Mouse (Mus musculus): ENCODE measurements around the gene Hoxa5. TPM values are rescaled to one million over a fixed set of nuclear protein-coding genes. Genes with fewer than 3 reads are reported as not detected.

Hoxa5 gene
- polyA plus RNA-seq, 1 experiment: 0.06 TPM

DNA sequence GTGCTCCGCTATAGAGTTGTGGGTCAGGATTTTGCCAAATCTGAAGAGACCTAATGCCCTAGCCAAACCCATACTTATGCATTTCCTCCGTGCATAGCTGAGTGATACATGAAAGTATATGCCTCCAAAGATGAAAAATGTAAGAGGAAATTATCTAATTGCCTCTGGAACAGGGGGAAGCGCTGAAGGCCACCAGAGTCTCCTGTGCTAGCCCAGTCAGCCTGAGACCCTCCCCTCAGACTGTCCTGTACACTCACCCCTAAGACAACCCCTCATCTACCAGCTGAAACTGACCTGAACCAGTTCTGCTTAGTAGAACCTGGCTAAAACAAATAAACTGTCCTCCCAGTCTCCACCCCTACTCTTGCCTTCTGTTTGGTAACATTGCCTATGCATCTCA, 23.7 kb downstream of the Hoxa5 start:
- H3K4me1 ChIP-seq (ENCODE audit: control insufficient read depth, insufficient read depth, low read length): peaks cover 7% of the 10 kb centered on the region
- H3K36me3 ChIP-seq (ENCODE audit: control insufficient read depth, insufficient read depth, low read length): no peaks in the 10 kb centered on the region
- H3K4me3 ChIP-seq (ENCODE audit: control insufficient read depth, low read depth, low read length): no peak overlapping the region
- H3K27me3 ChIP-seq (ENCODE audit: control insufficient read depth, insufficient read depth, low read length): peaks cover 12% of the 10 kb centered on the region
- H3K27ac ChIP-seq (ENCODE audit: control insufficient read depth, insufficient read depth, low read depth, low read length): no peak overlapping the region
- TF ChIP-seq POLR2A (IDR thresholded peaks at IDR 0.05; ENCODE audit: control insufficient read depth, low read depth, low read length) (no peak), CTCF (IDR thresholded peaks at IDR 0.05; ENCODE audit: control insufficient read depth, insufficient read depth, insufficient replicate concordance, low read depth, low read length) (no peak)

DNA sequence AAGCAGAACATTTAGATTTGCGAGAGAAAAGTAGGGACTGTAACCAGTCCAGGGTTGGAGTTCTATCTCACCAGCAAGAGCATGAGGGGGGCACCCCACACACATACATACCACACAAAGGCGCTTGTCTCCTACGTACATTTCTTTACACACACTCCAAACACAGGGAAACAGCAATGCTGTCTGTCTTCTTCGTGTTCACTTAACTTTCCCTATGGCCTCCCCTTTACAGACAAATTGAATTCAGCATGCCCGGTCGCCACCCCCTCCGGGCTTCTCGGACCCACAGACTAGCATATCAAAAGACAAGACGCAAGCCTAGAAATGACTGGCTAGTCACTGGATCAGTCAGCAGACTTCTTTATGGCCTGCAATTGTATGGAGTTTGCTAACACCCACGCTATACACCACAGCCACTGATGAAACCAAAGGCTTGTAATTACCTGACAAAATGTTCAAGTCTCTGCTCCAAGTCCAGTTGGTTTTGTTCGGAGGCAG, 24.1 kb downstream of the Hoxa5 start:
- Histone ChIP-seq H3K36me3 (ENCODE audit: control insufficient read depth, insufficient read depth, low read length) (no peaks in the 10 kb centered on the region), H3K4me3 (ENCODE audit: control insufficient read depth, low read depth, low read length) (no peak overlapping the region), H3K4me1 (ENCODE audit: control insufficient read depth, insufficient read depth, low read length) (peaks cover 7% of the 10 kb centered on the region), H3K27ac (ENCODE audit: control insufficient read depth, insufficient read depth, low read depth, low read length) (no peak overlapping the region), H3K27me3 (ENCODE audit: control insufficient read depth, insufficient read depth, low read length) (peaks cover 14% of the 10 kb centered on the region)
- no peak for TF ChIP-seq POLR2A (IDR thresholded peaks at IDR 0.05; ENCODE audit: control insufficient read depth, low read depth, low read length)
- TF ChIP-seq CTCF (IDR thresholded peaks at IDR 0.05; ENCODE audit: control insufficient read depth, insufficient read depth, insufficient replicate concordance, low read depth, low read length): no peak

DNA sequence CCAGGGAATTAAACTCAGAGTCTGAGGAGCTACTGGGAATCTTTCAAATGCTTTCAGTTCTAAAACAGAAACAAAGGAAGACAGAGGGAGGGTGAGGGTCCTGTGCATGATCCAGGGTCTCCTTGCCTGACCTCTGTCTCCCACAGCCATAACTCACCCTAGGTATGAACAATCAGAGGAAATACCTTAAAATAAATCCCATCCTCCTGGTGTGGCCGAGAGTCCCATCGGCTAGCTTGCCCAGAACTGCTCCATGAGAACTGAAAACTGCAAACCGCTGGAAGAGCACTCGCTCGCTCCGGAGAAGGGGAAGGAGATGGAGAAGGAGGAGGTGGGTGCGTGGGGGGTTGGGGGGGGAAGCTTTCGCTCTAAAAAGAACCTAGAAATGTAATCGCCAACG, 24.7 kb downstream of the Hoxa5 start:
- H3K4me1 ChIP-seq (ENCODE audit: control insufficient read depth, insufficient read depth, low read length): peaks cover 9% of the 10 kb centered on the region
- H3K27me3 ChIP-seq (ENCODE audit: control insufficient read depth, insufficient read depth, low read length): peaks cover 20% of the 10 kb centered on the region
- H3K27ac ChIP-seq (ENCODE audit: control insufficient read depth, insufficient read depth, low read depth, low read length): no peak overlapping the region
- TF ChIP-seq CTCF (IDR thresholded peaks at IDR 0.05; ENCODE audit: control insufficient read depth, insufficient read depth, insufficient replicate concordance, low read depth, low read length) (no peak), POLR2A (IDR thresholded peaks at IDR 0.05; ENCODE audit: control insufficient read depth, low read depth, low read length) (no peak)
- H3K36me3 ChIP-seq (ENCODE audit: control insufficient read depth, insufficient read depth, low read length): no peaks in the 10 kb centered on the region
- no peak overlapping the region for H3K4me3 ChIP-seq (ENCODE audit: control insufficient read depth, low read depth, low read length)

DNA sequence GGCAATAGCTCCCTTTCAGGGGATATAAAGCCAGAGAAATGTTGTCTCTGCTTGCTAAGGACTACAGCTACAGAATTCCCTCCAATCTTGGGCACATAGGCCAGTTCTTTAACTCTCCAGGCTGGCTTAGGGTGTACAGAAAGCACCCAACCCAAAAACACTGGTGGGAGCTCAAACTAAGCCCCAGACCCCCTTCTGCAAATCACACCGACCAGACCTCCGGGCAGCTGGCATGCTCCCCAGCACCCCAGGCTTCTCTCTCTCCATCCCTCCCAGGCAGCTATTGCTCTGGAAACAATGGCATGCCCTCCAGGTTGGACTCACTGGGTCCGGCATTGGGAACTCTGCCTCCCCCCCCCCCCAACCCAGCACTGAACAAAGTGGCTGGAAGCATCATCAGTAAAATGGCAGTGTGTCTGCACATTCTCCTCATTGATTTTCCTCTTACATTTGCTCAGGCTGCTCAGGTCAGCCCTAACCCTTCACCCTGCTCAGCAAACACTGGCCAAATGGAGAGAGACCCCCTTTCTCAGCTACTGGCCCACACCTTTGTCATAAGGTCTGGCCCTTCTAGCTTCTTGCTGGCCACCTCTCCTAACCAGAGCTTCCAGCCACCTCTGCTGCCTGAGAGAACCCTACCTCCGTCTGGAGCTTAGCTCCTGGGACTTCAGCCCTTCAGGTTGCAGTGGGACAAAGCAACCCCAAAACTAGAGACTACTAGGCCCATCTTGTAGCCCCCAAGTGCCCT, 25.3 kb downstream of the Hoxa5 start:
- no peak overlapping the region for H3K4me3 ChIP-seq (ENCODE audit: control insufficient read depth, low read depth, low read length)
- H3K36me3 ChIP-seq (ENCODE audit: control insufficient read depth, insufficient read depth, low read length): no peaks in the 10 kb centered on the region
- H3K27ac ChIP-seq (ENCODE audit: control insufficient read depth, insufficient read depth, low read depth, low read length): no peak overlapping the region
- H3K27me3 ChIP-seq (ENCODE audit: control insufficient read depth, insufficient read depth, low read length): peaks cover 20% of the 10 kb centered on the region
- H3K4me1 ChIP-seq (ENCODE audit: control insufficient read depth, insufficient read depth, low read length): peaks cover 9% of the 10 kb centered on the region
- TF ChIP-seq CTCF (IDR thresholded peaks at IDR 0.05; ENCODE audit: control insufficient read depth, insufficient read depth, insufficient replicate concordance, low read depth, low read length) (no peak), POLR2A (IDR thresholded peaks at IDR 0.05; ENCODE audit: control insufficient read depth, low read depth, low read length) (no peak)

DNA sequence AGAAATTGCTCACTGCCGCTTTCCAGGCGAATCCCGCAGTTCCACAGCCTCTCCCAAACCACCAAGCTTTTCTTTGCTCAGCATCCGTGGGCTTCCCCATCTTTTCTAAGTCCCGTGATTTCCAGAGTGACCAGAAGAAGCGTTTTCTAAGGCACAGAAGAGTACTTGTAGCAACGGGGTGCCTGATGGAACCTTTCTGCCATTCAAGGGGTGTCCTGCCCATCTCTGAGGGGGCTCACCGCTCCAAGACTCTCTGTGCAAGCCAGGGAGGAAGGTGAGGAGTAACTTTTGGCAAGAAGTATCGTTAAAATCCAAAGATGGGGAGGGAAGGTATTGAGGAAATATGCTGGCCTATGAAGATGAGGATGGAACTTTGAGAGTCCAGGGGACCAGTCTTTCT, 26.6 kb downstream of the Hoxa5 start:
- Histone ChIP-seq H3K27me3 (ENCODE audit: control insufficient read depth, insufficient read depth, low read length) (peaks cover 20% of the 10 kb centered on the region), H3K27ac (ENCODE audit: control insufficient read depth, insufficient read depth, low read depth, low read length) (no peak overlapping the region), H3K4me1 (ENCODE audit: control insufficient read depth, insufficient read depth, low read length) (peaks cover 11% of the 10 kb centered on the region), H3K4me3 (ENCODE audit: control insufficient read depth, low read depth, low read length) (no peak overlapping the region), H3K36me3 (ENCODE audit: control insufficient read depth, insufficient read depth, low read length) (no peaks in the 10 kb centered on the region)
- TF ChIP-seq POLR2A (IDR thresholded peaks at IDR 0.05; ENCODE audit: control insufficient read depth, low read depth, low read length) (no peak), CTCF (IDR thresholded peaks at IDR 0.05; ENCODE audit: control insufficient read depth, insufficient read depth, insufficient replicate concordance, low read depth, low read length) (no peak)

DNA sequence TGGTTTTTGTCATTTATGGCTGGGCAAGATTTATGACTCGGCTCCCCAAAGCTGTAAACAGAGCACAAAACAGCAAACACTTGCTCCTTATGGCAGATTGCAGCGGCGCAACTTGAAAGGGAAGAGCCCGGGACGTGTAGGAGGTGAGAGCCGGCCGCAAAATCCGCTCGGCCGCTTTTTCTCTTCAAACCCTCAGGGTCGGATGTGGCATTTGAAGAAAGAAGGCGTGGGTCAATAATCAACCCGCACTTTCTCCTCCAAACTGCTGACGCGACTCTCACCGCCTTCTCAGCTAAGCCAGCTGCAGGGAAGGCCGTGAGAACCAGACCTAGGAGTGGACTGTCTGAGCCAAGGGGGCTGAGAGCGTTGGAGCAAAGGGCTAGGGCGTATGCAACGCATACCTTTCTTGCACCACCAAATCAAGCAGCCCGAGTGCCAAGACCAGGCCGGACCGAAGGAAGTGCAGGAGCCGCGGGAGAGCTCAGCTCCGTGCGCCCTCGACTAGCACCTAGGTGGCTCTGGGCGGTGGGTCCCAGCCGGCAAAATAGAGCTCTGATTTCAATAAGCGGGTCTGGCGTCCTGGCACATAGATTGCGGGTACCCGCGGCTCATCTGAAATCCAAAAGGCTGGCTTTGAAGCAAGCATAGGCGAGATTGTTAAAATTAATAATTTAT, 27.2 kb downstream of the Hoxa5 start, which contains the start of gene 5730596B20Rik:
TSS of gene 5730596B20Rik (plus strand) at position 438 of the 675 bp plus-strand sequence.
- H3K36me3 ChIP-seq (ENCODE audit: control insufficient read depth, insufficient read depth, low read length): no peaks in the 10 kb centered on the region
- H3K4me1 ChIP-seq (ENCODE audit: control insufficient read depth, insufficient read depth, low read length): peaks cover 17% of the 10 kb centered on the region
- no peak within 1 kb of the TSS for H3K27ac ChIP-seq (ENCODE audit: control insufficient read depth, insufficient read depth, low read depth, low read length)
- no peak for TF ChIP-seq CTCF (IDR thresholded peaks at IDR 0.05; ENCODE audit: control insufficient read depth, insufficient read depth, insufficient replicate concordance, low read depth, low read length)
- TF ChIP-seq POLR2A (IDR thresholded peaks at IDR 0.05; ENCODE audit: control insufficient read depth, low read depth, low read length): no peak
- peaks cover 22% of the 10 kb centered on the region for H3K27me3 ChIP-seq (ENCODE audit: control insufficient read depth, insufficient read depth, low read length)
- no peak within 1 kb of the TSS for H3K4me3 ChIP-seq (ENCODE audit: control insufficient read depth, low read depth, low read length)

DNA sequence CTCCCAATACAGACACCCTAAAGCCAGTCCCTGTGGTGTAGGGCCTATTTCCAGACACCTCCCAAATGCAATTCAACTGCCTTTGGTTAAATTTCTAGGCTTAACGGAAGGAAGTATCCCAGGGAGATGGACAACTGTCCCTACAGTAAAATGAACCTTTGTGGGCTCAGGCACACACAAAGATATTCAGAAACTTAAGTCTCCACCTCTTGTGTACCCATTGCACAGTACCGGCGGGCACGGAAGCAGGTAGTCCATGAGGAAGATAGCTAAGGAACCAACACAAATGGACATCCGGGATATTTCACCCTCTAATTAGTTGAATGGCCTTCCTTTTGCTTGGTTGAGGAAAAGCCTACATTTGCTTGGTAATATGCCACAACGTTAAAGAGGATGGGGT, 28.0 kb downstream of the Hoxa5 start:
- no peak overlapping the region for H3K27ac ChIP-seq (ENCODE audit: control insufficient read depth, insufficient read depth, low read depth, low read length)
- no peak overlapping the region for H3K4me3 ChIP-seq (ENCODE audit: control insufficient read depth, low read depth, low read length)
- TF ChIP-seq POLR2A (IDR thresholded peaks at IDR 0.05; ENCODE audit: control insufficient read depth, low read depth, low read length) (no peak), CTCF (IDR thresholded peaks at IDR 0.05; ENCODE audit: control insufficient read depth, insufficient read depth, insufficient replicate concordance, low read depth, low read length) (no peak)

More for the DNA sequence above, 28.0 kb downstream of the Hoxa5 start:
- no peaks in the 10 kb centered on the region for H3K36me3 ChIP-seq (ENCODE audit: control insufficient read depth, insufficient read depth, low read length)
- peaks cover 22% of the 10 kb centered on the region for H3K27me3 ChIP-seq (ENCODE audit: control insufficient read depth, insufficient read depth, low read length)
- peaks cover 18% of the 10 kb centered on the region for H3K4me1 ChIP-seq (ENCODE audit: control insufficient read depth, insufficient read depth, low read length)

Data from testis, adult 2 months (tissue).